In genomic region chr6:118646265-118647061, GRCm38 (mm10) we compare ENCODE assay signal across 9 mouse cellular contexts.
A peak's percentile ranks its signal among the peaks of the same experiment; 100 is the strongest.
DNase-seq lines count a peak whose midpoint lies in the region; ATAC-seq and TF ChIP-seq lines count a peak whose summit lies in the region.
"Had no signal": no experiment of that assay in that cellular context is flagged by ENCODE, and none has a peak within 500 bp of the region (broad histone marks: within the 10 kb centered on the region; RNA-seq: fewer than 3 reads in every experiment).

No protein-coding gene starts in this region.

- WGBS in bone marrow, adult 2 months = 48% methylated on average over 14 of the region's 14 CpGs
- 56% methylated on average over 14 of the region's 14 CpGs for WGBS in embryonic facial prominence, embryonic 11.5 days
- WGBS in heart, postnatal 0 days = 59% methylated on average over 14 of the region's 14 CpGs

- H3K27ac ChIP-seq in ES-E14 (ENCODE audit: insufficient read depth, low read depth, low read length, poor library complexity, severe bottlenecking) = no peak overlapping the region
- H3K27ac ChIP-seq in bone marrow, adult 2 months (ENCODE audit: control insufficient read depth, insufficient read depth, low read depth, low read length, poor library complexity) = no peak overlapping the region
- no peak overlapping the region for H3K27ac ChIP-seq in embryonic facial prominence, embryonic 11.5 days (replicated peaks; ENCODE audit: low read depth, low read length)
- no peak overlapping the region for H3K27ac ChIP-seq in heart, postnatal 0 days (ENCODE audit: low read depth)
- H3K27ac ChIP-seq: heart, embryonic 13.5 days had no signal

- H3K9ac ChIP-seq in ES-E14 (ENCODE audit: insufficient read depth, low read depth, low read length, poor library complexity, severe bottlenecking) = no peak overlapping the region
- H3K9ac ChIP-seq in embryonic facial prominence, embryonic 11.5 days (replicated peaks; ENCODE audit: low read length) = no peak overlapping the region
- no peak overlapping the region for H3K9ac ChIP-seq in heart, postnatal 0 days (replicated peaks; ENCODE audit: low read depth, low read length)
- H3K9ac ChIP-seq: heart, embryonic 13.5 days had no signal

- no peaks in the 10 kb centered on the region for H3K27me3 ChIP-seq in embryonic facial prominence, embryonic 11.5 days (ENCODE audit: control insufficient read depth, insufficient read depth, low read length)
- no peaks in the 10 kb centered on the region for H3K27me3 ChIP-seq in heart, postnatal 0 days (ENCODE audit: control insufficient read depth, insufficient read depth, low read length)
- H3K27me3 ChIP-seq: heart, embryonic 13.5 days had no signal

- H3K36me3 ChIP-seq in ES-E14 (ENCODE audit: control insufficient read depth, insufficient read depth, low read length, poor library complexity, severe bottlenecking) = no peaks in the 10 kb centered on the region
- H3K36me3 ChIP-seq in embryonic facial prominence, embryonic 11.5 days (replicated peaks; ENCODE audit: control insufficient read depth, insufficient read depth, low read depth, low read length) = no peaks in the 10 kb centered on the region
- peaks cover 34% of the 10 kb centered on the region for H3K36me3 ChIP-seq in heart, postnatal 0 days (replicated peaks; ENCODE audit: control insufficient read depth, insufficient read depth, low read length)

- H3K4me1 ChIP-seq in ES-E14 (ENCODE audit: control insufficient read depth in 2 of 2, insufficient read depth in 2 of 2, low read length in 2 of 2, poor library complexity in 1 of 2) = peaks cover 0 to 4% of the 10 kb centered on the region in 2 experiments; a peak in 1 of 4 replicates
- H3K4me1 ChIP-seq in bone marrow, adult 2 months (ENCODE audit: control insufficient read depth, insufficient read depth, low read length) = no peaks in the 10 kb centered on the region
- H3K4me1 ChIP-seq in embryonic facial prominence, embryonic 11.5 days (ENCODE audit: control insufficient read depth, insufficient read depth, low read length) = no peaks in the 10 kb centered on the region
- no peaks in the 10 kb centered on the region for H3K4me1 ChIP-seq in heart, postnatal 0 days (ENCODE audit: control insufficient read depth, insufficient read depth)
- H3K4me1 ChIP-seq: heart, embryonic 13.5 days had no signal

- TF ChIP-seq POLR2A in bone marrow, adult 2 months (IDR thresholded peaks at IDR 0.05; ENCODE audit: borderline replicate concordance, control insufficient read depth, low read depth, low read length) = no peak

- 0 out of 2 replicates have a peak, but pooled peaks have one; percentile 59 for ATAC-seq in embryonic facial prominence, embryonic 11.5 days (replicated peaks; ENCODE audit: insufficient number of reproducible peaks, low FRiP score, low TSS enrichment, low read depth)
- peak; percentile 67 for ATAC-seq in heart, postnatal 0 days (ENCODE audit: insufficient read depth, low read depth)

- H3K4me3 ChIP-seq in ES-E14 (ENCODE audit: insufficient read depth in 1 of 2, low read depth in 1 of 2, low read length in 2 of 2, poor library complexity in 1 of 2, severe bottlenecking in 1 of 2) = no peak overlapping the region
- no peak overlapping the region for H3K4me3 ChIP-seq in bone marrow, adult 2 months (replicated peaks; ENCODE audit: control insufficient read depth, low read depth, low read length)
- no peak overlapping the region for H3K4me3 ChIP-seq in embryonic facial prominence, embryonic 11.5 days (ENCODE audit: low read depth, low read length)
- H3K4me3 ChIP-seq in heart, postnatal 0 days (ENCODE audit: low read depth, low read length) = no peak overlapping the region
- H3K4me3 ChIP-seq: heart, embryonic 13.5 days had no signal

- peak; percentile 52 for DNase-seq in ES-E14 (ENCODE audit: low read depth, low spot score)
- peak; percentile 78 for DNase-seq in embryonic facial prominence, embryonic 11.5 days (ENCODE audit: low spot score)
- DNase-seq in heart, postnatal 0 days (ENCODE audit: low spot score) = peak; percentile 41
- DNase-seq in layer of hippocampus, adult 9-11 months = peak; percentile 44
- DNase-seq in lung, postnatal 25 days (ENCODE audit: low spot score) = peak; percentile 47
- peak; percentile 66 to 82 for DNase-seq in right cerebral cortex, adult 2 months (ENCODE audit: low spot score in 2 of 2)
- peak; percentile 75 for DNase-seq in urinary bladder, postnatal 25 days (ENCODE audit: low spot score)

- in situ Hi-C loops in ES-E14 (cut with MboI; ENCODE audit: low sequenced_read_pairs in 2 of 2, unreplicated experiment in 2 of 2) = loop anchor here (10.0 to 25.0 kb wide), 2 partner anchors 458 to 466 kb away; no protein-coding TSS in a partner anchor

- no peak for TF ChIP-seq EP300 in heart, postnatal 0 days (IDR thresholded peaks at IDR 0.05; ENCODE audit: low read depth)

- H3K4me2 ChIP-seq in embryonic facial prominence, embryonic 11.5 days (ENCODE audit: low read depth, low read length) = no peak overlapping the region
- H3K4me2 ChIP-seq in heart, postnatal 0 days (ENCODE audit: low read depth, low read length) = no peak overlapping the region
- H3K4me2 ChIP-seq: heart, embryonic 13.5 days had no signal

- no peaks in the 10 kb centered on the region for H3K9me3 ChIP-seq in ES-E14 (ENCODE audit: control insufficient read depth, insufficient read depth, low read depth, low read length)
- H3K9me3 ChIP-seq in embryonic facial prominence, embryonic 11.5 days (replicated peaks; ENCODE audit: control insufficient read depth, low read length) = no peaks in the 10 kb centered on the region
- H3K9me3 ChIP-seq in heart, postnatal 0 days (replicated peaks; ENCODE audit: control insufficient read depth, low read length) = no peaks in the 10 kb centered on the region
- H3K9me3 ChIP-seq: heart, embryonic 13.5 days had no signal

- TF ChIP-seq CTCF in bone marrow, adult 2 months (IDR thresholded peaks at IDR 0.05; ENCODE audit: control insufficient read depth, insufficient read depth, low read length) = peak; percentile 43
- peak; percentile 63 for TF ChIP-seq CTCF in heart, postnatal 0 days (IDR thresholded peaks at IDR 0.05; ENCODE audit: low read depth)

TF ChIP-seq in ES-E14, 5 proteins besides CTCF, POLR2A, EP300 and RAD21:
- no peak for TF ChIP-seq MAFK (IDR thresholded peaks at IDR 0.05; ENCODE audit: insufficient read depth, low read depth, low read length)
- peak; percentile 72; the same call in 1 of the 2 replicates for TF ChIP-seq ZC3H11A (IDR thresholded peaks at IDR 0.05; ENCODE audit: borderline replicate concordance, low read depth, low read length)
- no peak for TF ChIP-seq ZNF384 (IDR thresholded peaks at IDR 0.05; ENCODE audit: low read depth, low read length)
- no peak for TF ChIP-seq HCFC1 (IDR thresholded peaks at IDR 0.05; ENCODE audit: borderline replicate concordance, insufficient read depth, low read length)
- TF ChIP-seq CHD2 (IDR thresholded peaks at IDR 0.05; ENCODE audit: low read depth, low read length) = no peak
